Mouse (Mus musculus) frontal cortex, adult 2 months (tissue): ENCODE results near the gene Itgb3. TPM values are rescaled to one million over a fixed set of nuclear protein-coding genes. Genes with fewer than 3 reads are reported as not detected.

Experiments
- polyA plus RNA-seq: library from polyadenylated mRNA; depleted of rRNA; stranded (reverse); fragments of >200 nt; gene quantifications from 2 replicates; pipeline ENCODE4 v1.2.3, GENCODE M21; 2012; rRNA removed

The Itgb3 gene
- polyA plus RNA-seq, 1 experiment: 1.9 TPM

Other genes starting within 250 kb of the Itgb3 start
- 90.7 and 96.3 TPM in 2 replicates for gene Kansl1, start 139.1 kb upstream of the Itgb3 start, polyA plus RNA-seq
- gene Cdc27, start 57.4 kb upstream of the Itgb3 start, polyA plus RNA-seq: 22.7 and 25.6 TPM in 2 replicates
- 33.7 and 50.9 TPM in 2 replicates for gene Myl4, start 57.3 kb upstream of the Itgb3 start, polyA plus RNA-seq
- 0.17 and 0.20 TPM in 2 replicates for gene Gm11639, start 77.7 kb downstream of the Itgb3 start, polyA plus RNA-seq